Mouse (Mus musculus): Measurements from ENCODE around the gene Serpina3j.

DNA sequence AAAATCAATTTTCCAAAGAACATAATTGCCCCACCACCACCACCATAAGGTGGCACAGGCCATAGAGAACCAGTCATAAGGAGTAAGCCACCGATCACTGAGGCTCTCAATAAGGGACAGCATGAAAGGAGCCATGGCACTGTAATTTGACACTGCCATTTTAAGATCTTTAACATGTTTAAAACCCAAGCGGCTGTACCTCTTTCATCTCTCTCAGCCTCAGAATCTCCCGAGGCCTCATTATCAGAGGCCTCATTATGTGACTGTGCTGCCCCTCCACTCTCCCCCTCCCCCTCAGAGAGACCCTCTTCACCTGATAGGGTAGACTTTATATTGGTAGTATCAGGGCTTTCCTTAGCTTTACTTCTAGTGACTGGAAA is 35.3 kb upstream of the Serpina3j start:
- TF ChIP-seq TAL1 (IDR thresholded peaks at IDR 0.05; ENCODE audit: low read length) (no peak), GATA1 (IDR thresholded peaks at IDR 0.05; ENCODE audit: low read length) (no peak)
